Mouse (Mus musculus): ENCODE data around the gene Crhr2.
A peak's percentile ranks its signal among the peaks of the same experiment; 100 is the strongest.

Crhr2 gene

GRCm38 (mm10) chr6:55132794-55133193, at the start of gene Crhr2:
Gene Crhr2 (minus strand): TSS chr6:55133016.
- no peak for DNase-seq

GRCm38 (mm10) chr6:55179560-55179959, 46.7 kb upstream of the Crhr2 start:
- DNase-seq, result peak; percentile 37

- peak; percentile 42 for DNase-seq
These were observed 44.4 kb upstream of the Crhr2 start for GRCm38 (mm10) chr6:55177060-55177732.

- no peak for DNase-seq
These were observed 43.1 kb upstream of the Crhr2 start for GRCm38 (mm10) chr6:55175892-55176291.

DNA sequence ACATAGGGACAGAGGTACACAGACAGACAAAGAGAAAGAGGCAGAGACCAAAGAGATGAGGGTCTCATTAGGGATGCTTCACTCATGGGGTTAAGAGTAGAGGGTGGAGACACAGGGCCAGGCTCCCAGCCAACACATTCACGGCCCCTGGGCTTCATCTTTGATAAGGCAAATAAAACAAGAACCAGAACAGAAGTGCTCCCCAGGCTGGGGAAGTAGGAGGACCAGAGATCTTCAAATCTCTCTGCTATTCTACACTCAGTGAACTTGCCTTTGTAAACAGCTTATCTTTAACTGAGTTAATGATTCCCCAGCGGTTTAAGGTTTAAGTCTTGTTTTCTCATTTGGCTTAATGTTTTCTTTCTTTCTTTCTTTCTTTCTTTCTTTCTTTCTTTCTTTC, 42.6 kb upstream of the Crhr2 start:
- no peak for DNase-seq

DNA sequence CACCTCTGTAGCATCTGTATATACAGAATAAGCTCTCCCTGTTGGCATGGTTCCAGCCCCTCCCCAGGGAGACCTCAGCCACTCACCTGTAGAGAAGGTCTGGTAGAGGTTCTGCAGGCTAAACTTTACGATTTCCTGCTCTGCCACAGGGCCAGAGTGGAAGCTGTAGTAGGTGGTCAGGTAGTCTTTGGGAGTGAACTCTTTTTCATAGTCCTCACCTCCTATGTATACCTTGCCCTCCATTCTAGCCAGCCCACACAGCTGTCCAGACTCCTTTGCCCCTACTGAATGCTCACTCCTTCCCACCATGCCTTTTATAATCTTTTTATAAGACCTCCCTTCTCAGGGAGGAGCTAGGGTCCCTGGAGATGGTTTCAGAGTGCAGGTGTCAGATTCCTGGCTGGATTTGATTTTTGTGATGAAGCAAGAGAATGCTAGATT, 41.9 kb upstream of the Crhr2 start, which contains the start of gene Inmt:
TSS of gene Inmt (minus strand) at position 303 of the 441 bp plus-strand sequence.
- peak; percentile 24 for DNase-seq

GRCm38 (mm10) chr6:55173941-55174349, 41.1 kb upstream of the Crhr2 start:
- DNase-seq, result no peak

DNA sequence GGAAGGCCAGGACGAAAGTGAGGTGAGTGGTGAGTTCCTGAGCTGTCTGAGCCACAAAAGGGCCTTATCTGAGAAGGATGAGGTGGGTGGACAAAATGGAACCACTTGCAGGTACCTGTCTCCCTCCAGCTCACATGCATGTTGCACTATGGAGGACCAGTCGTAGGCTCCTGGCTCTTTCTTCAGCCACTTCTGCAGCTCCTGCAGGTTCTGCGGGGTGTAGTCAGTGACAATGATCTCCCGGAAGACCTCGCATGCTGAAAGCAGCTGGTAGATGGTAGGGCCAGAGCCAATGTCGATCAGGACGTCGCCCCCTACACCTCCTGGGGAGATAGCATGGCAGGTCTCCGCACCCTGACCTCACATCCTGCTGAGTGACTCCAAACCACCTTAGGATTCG, 40.4 kb upstream of the Crhr2 start:
- no peak for DNase-seq

GRCm38 (mm10) chr6:55171638-55172037, 38.8 kb upstream of the Crhr2 start:
- no peak for DNase-seq

- no peak for DNase-seq
These were observed 37.0 kb upstream of the Crhr2 start for GRCm38 (mm10) chr6:55169818-55170217.

- peak; percentile 79 for DNase-seq
These were observed 34.1 kb upstream of the Crhr2 start for GRCm38 (mm10) chr6:55166777-55167463.

- no peak for DNase-seq
These were observed 30.3 kb upstream of the Crhr2 start for GRCm38 (mm10) chr6:55163046-55163584.

GRCm38 (mm10) chr6:55161311-55161761, 28.5 kb upstream of the Crhr2 start:
- DNase-seq, result no peak

- no peak for DNase-seq
These were observed 26.4 kb upstream of the Crhr2 start for GRCm38 (mm10) chr6:55159256-55159655.

DNA sequence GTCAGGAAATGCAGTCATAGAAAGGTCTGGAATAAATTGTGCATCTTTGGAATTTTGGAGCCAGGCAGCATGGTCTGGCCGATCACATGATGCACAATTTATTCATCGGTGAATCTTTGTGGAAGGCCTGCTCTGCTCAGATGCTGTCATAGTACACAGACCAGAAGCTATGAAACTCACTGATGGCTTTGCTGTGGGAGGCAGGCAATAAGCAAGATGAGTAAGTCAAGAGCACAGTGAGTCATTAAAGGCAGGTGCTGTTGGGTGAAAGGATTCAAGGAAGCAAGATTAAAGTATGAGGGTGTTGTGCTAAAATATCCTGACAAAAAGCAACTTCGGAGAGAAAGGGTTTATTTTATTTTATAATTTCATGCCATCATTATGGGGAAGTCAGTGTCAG, 19.4 kb upstream of the Crhr2 start:
- DNase-seq, result no peak

- DNase-seq, result no peak
These were observed 13.3 kb upstream of the Crhr2 start for GRCm38 (mm10) chr6:55146138-55146537.

GRCm38 (mm10) chr6:55145285-55145684, 12.5 kb upstream of the Crhr2 start:
- no peak for DNase-seq

DNA sequence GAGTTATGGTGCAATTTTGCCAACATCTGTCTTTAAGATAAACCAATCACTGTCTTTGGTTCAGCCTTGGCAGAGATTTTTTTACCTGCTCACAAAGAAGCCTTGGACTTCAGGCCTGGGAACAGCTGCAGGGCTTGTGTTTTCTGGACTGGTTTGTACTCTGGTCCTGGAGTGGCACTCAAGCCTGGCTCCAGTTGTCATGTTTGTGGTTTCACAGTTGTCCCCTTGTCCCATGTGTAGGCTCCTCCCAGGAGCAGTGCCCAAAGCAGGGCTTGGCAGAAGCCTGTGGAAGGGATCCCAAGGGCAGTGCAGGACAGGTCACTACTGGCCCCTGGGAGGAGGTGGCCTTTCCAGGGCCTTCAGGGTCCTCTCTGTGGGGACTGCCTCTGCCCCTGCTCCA, 5.5 kb upstream of the Crhr2 start:
- no peak for DNase-seq

GRCm38 (mm10) chr6:55133425-55133824, 609 bp upstream of the Crhr2 start:
- no peak for DNase-seq

GRCm38 (mm10) chr6:55131301-55131700, 1.5 kb downstream of the Crhr2 start:
- no peak for DNase-seq

DNA sequence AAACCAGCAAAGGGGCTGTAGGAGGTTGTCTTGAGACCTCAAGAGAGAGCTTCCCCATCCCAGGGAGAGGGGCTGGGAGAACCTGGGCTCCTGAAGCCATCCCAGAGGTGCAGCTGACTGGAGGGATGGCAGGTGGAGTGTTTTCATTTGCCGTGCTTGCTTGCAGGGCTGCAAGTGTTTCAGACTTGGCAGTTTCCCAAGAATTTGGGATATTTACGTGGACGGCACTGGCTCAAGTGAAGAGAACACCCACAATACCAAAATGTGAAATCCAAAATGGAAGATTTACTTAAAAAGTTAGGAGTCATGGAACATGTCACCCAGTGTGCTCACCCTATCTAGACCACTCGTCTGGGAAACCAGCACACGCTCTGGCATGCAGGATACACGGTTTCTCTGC, 2.2 kb downstream of the Crhr2 start:
- no peak for DNase-seq

GRCm38 (mm10) chr6:55128391-55128790, 4.4 kb downstream of the Crhr2 start:
- DNase-seq, result no peak

DNA sequence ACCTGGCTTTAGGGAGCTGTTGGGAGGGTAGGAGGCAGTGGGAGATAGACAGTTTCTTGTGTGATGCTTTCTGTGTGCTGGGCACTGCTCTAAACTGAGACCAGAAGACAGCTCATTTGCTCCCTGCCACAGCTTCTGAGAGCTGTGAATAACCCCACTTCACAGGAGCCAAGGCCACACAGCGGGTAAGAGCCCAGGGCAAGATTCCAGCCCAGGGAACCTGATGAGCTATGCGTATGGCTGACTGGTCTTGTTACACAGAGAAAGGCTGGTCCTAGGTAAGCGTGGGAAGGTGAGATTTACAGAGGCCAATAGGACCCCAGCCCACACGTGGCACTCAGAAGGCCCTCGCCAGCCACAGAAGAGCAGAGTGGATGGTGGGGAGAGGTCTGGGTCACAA, 6.2 kb downstream of the Crhr2 start:
- no peak for DNase-seq

DNA sequence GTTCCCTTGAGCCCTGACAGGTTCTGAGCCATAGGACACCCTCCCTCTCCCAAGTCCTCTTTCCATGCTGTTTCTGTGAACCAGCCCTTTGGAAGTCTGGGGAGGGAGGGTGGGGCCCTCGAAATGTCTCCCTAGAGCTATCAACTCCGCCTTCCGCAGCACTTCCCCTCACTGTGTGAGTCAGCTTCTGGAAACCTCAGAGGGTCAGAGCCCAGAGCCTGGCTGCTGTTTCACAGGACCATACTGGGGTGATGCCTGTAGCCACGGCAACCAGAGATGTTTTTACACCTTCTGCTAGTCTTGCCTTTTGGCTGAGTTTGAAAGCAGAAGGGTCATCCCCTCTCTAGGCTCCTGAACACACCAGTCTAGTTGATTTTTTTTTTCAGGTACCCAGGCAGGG, 9.8 kb downstream of the Crhr2 start:
- no peak for DNase-seq

Data from lung, postnatal 14 days (tissue).